Mouse (Mus musculus) left cerebral cortex, postnatal 4 days (tissue): ENCODE measurements around the gene Nmb. TPM values are rescaled to one million over a fixed set of nuclear protein-coding genes. Genes with fewer than 3 reads are reported as not detected.
A peak's percentile ranks its signal among the peaks of the same experiment; 100 is the strongest.
"Not testable (repeated sequence)": the region's sequence is repeated elsewhere in the genome, so short reads cannot be mapped to it uniquely, and the experiment has no call there.

Source experiments
- DNase-seq: peaks from one replicate; pipeline ENCODE4 v3.0.0-alpha.2; 2022
- intact Hi-C: fragments of 180-260 bp; cut with DNase I; formaldehyde crosslinking; loops from one replicate; pipeline ENCODE4 v1.15.1; 2025
- total RNA-seq, 2 experiments: library from RNA; stranded (reverse); gene quantifications; 2 replicates each; pipeline ENCODE4 v1.2.3; 2021

Gene Nmb
- 1 to 10 TPM; 8.4 to 9.0 TPM for total RNA-seq

GRCm38 (mm10) chr7:80904921-80905515, at the start of gene Nmb:
TSS of gene Nmb (minus strand) at chr7:80905076.
- intact Hi-C loops = no loop called here
- DNase-seq = peak; percentile 69

- intact Hi-C loops = no loop called here
- no peak for DNase-seq
Observed at GRCm38 (mm10) chr7:80954251-80954650, 49.4 kb upstream of the Nmb start.

DNA sequence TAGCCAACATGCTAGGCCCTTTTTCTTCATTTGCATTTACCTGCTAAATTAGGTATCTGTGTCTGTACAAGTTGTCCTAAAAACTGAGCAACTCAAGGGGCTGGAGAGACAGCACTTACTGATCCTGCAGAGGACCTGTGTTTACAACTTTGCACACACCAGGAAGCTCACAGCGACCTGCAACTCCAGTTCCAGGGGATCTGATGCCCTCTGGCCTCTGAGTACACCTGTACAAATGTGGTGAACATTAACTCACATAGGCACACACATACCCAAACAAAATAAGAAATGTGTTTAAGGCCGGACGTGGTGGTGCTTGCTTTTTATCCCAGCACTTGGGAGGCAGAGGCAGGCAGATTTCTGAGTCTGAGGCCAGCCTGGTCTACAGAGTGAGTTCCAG, 47.3 kb upstream of the Nmb start:
- intact Hi-C loops = no loop called here
- DNase-seq = no peak

DNA sequence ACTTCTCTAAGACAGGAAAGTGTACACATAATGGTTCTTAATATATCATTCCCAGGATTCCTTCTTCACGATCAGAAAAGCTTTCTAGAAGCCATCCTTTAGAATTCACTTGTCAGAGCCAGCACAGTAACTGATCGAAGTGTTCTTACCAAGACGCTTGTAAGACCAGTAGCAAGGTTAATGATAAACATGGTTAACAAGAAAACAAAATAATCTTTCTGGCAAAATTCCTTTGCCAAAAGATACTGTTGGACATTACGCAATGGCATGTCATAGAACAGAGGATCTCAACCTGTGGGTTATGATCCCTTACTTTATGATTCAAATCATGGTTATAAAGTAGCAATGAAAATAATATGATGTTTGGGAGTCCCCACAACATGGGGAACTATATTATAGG, 46.6 kb upstream of the Nmb start:
- no peak for DNase-seq
- intact Hi-C loops = no loop called here

DNA sequence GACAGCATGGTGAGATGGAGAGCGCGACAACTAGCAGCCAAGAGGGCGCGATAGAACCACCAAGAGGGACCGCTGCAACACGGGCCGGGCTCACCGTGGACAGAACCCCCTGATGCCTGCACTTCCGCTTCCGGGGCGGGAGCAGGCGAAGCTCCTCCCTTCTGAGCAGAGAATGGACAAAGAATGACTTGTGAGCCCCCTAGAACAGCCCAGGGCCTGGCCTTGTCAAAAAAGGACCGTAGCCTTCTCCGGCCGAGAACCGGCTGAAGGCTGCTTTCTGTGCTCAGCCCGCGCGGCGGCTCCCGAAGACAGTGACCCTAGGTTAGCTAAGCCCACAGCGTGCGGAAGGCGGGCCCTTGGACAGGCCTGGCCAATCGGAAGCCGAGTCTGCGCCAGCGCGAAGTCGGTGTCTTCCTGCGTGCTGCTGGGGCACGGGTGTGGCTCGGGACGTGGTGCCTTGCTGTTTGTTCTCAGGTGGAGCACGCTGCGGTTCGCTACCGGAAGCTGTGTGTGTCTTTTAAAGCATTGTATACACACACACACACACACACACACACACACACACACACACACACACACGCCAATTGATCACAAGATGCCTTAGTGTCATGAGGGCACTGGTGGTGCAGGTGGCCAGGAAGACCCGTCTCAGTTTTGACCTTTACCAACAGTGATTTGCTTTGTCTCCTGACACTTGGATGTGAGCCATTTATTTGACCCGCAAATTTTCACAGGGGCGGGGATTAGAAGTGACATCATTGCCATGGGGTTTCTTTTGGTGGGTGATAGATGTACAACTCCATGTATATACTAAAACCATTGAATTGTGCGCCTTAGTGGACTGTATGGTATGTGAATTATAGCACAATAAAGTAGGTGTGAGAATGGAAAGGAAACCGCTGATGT, 42.8 kb upstream of the Nmb start, which contains the start of gene Sec11a:
Gene Sec11a, minus strand, starts transcription at position 336 of the 906 bp plus-strand sequence.
- DNase-seq = peak; percentile 94
- intact Hi-C loops = no loop called here

- DNase-seq = no peak
- intact Hi-C loops = no loop called here
Observed at GRCm38 (mm10) chr7:80939808-80940207, 34.9 kb upstream of the Nmb start.

GRCm38 (mm10) chr7:80937304-80937666, 32.4 kb upstream of the Nmb start:
- intact Hi-C loops = not testable (repeated sequence)

DNA sequence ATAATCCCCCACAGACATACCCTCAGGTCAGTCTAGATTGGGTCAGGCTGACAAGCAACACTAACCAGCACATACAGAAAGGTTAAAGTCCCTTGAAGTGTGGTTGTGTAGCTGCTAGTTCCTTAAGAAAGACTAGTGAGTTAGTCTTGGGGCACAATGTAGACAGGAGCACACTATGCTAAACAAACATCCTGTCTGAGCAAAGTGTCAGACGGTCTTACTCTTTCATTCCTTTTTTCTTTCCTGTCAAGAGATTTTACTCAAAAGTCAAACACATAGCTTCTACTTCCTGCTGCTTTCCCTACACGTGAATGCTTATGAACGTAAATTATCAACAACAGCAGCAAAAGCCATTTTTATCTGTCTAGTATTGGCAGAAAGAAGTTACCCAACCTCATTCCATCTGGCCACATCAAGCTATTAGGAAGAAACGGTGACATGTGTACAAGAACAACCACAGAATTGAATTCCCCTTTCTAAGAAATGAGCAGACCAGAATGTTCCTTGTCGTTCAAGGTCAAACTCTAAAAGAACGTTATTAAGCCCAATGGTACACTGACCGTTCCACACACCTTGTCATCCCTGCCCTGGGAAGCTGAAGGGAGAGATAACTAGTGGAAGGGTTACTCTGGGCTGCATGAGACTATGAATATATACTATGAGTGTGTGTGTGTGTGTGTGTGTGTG, 31.9 kb upstream of the Nmb start:
- DNase-seq, intact Hi-C loops: not testable (repeated sequence)

More at GRCm38 (mm10) chr7:80937304-80937666, 32.4 kb upstream of the Nmb start:
- DNase-seq = not testable (repeated sequence)

DNA sequence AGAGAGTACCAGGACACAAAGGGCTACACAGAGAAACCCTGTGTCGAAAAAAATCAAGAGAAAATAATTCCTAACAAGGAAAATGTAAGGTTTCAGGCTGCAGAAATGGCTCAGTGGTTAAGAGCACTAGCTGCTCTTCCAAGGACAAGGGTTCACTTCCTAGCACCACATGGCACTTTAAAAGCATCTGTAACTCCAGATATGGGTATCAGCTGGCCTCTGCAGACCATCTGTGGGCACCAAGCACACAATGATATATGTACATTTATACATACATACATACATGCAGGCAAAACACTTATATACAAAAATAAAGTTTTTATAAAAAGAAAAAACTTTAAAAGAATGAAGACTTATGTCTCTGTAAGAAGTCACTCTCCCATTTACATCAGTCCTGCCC, 31.0 kb upstream of the Nmb start:
- intact Hi-C loops = no loop called here
- DNase-seq = no peak

DNA sequence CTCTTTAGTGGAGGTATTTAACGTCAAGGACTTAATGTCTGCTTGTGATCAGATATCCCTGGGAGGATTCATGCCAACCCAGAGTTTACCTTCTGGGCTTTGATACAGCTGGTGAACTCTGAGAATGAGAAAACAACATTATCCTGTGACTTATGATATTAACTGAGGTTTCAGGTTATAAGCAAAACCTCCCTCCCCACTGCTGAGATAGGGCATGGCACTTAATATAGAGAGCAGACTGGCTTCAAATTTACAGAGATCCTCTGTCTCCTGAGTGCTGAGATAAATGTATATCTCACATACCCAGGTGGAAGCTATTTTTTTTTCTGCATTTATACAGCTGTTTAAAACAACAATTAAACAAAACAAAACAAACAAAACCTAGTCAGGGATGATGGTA, 27.9 kb upstream of the Nmb start:
- DNase-seq = no peak
- intact Hi-C loops = no loop called here

GRCm38 (mm10) chr7:80931618-80932207, 26.8 kb upstream of the Nmb start:
- no peak for DNase-seq
- intact Hi-C loops = no loop called here

DNA sequence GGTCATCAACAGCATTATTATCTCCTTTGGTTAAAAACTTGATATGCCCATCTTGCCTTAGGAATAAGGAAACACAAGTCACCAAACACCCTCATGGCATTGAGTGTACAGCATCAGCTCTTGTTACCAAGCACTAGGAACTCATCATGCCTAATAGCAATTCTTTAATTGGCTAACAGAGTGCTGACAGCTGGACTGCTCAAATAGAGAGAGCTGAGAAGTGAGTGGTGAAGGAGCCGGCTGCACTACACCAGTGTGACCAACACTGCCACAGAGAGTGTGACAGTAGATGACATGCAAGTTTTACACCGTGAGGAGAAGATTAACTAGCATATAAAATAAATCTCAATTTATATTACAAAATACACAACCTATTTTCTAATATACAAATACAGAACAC, 18.3 kb upstream of the Nmb start:
- DNase-seq = no peak
- intact Hi-C loops = no loop called here

GRCm38 (mm10) chr7:80919647-80920008, 14.8 kb upstream of the Nmb start:
- intact Hi-C loops = no loop called here
- no peak for DNase-seq

- no peak for DNase-seq
- intact Hi-C loops = no loop called here
Observed at GRCm38 (mm10) chr7:80918982-80919646, 14.2 kb upstream of the Nmb start.

GRCm38 (mm10) chr7:80917916-80918465, 13.1 kb upstream of the Nmb start:
- DNase-seq = no peak

GRCm38 (mm10) chr7:80912496-80912895, 7.6 kb upstream of the Nmb start:
- no peak for DNase-seq
- intact Hi-C loops = no loop called here

More at GRCm38 (mm10) chr7:80917916-80918465, 13.1 kb upstream of the Nmb start:
- intact Hi-C loops = no loop called here

DNA sequence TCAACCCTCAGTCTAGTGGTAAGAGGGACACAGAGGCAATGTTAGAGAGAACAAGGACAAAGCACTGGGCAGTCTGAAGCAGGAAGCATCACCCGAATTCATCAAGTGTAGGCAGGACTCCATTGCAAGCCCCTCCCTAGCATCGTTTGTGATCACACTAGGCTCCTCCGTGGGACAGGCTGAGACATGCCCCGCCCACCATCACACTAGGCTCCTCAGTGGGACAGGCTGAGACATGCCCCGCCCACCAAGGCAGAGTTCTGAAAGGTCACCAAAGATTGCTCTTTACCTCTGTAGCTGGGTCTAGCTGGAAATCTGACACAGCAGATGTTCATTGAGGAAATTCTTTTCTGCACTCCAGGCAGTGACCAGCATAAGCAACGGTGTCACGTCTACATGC, 6.2 kb upstream of the Nmb start:
- intact Hi-C loops = no loop called here
- DNase-seq = no peak

DNA sequence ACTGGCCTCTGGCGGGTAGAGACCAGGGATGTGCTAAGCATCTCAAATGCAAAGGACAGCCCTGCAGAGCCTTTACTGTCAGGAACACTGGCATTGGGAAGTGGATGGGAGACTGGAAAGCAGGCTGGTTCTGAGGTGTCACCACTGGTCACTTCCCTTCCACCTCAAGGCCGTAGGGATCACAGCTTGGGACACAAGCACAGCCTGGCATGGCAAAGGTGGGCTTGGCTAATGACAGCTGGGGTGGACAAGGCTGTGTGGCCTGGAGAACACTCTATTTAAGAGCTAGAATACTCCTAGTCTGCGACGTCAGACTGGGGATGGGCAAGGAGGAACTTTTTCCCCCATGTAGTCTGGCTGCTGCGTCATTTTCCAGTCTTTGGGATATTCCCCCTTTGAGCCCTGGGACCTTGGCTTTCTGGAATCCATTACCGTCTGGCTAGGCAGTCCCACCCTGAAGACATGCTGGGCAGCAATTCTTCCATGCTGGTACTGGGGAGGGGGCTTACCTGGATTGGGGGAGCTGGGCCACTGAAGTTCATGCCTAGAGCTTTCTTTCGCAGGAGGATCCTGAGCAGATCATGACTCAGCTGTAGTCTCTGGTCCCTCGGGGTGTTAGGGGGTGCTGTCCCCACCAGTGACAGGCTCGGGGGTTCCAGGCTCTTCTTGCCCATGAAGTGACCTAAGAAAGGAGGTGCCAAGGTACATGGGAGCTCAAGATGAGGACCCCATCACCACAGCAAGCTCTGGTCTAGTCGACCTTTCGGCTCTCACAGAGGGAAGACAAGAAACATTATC, 1.1 kb downstream of the Nmb start:
- no peak for DNase-seq
- intact Hi-C loops = no loop called here

DNA sequence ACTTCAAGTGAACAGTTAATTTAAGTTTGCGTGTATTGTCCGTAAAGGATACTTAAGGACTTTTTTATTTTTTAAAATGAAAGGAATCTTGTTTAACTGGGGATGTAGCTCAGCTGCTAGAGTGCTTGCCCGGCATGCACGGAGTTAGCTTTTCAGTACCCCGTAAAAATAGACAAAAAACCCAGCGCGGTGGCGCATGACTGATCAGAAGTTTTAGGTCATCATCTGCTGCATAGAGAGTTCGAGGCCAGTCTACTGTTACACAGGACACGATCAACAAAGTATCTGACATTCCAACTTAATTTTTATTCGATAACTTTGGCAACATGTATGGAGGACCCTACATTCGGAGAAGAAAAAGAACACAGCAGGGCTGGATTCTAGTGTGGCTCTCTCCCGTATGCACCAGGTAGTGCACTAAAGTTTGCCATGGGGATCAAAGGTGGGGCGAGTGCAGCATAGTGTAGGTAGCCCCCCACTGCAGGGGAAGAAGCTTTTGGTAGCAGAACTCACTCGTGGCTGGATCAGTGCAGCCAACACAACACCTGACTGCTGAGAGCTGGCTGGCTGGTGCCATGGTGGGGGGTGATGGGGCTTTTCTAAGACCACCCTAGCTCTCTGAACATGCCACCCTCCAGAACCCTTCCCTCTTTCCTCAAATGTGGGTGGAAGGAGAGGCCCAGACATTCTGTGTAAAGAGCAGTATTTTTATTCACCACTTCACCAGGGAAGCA, 3.2 kb downstream of the Nmb start:
- DNase-seq = no peak
- intact Hi-C loops = no loop called here
